Mouse (Mus musculus) forebrain, embryonic 15.5 days (tissue): ENCODE results near the gene Ros1. TPM values are rescaled to one million over a fixed set of nuclear protein-coding genes. Genes with fewer than 3 reads are reported as not detected.

ENCODE experiments used
- ATAC-seq: fragments of 200-750 bp; cut with Nextera tagmentation; replicated peaks from 2 replicates; pipeline ENCODE4 v1.8.0; 2017; ENCODE audit warnings: mild to moderate bottlenecking, moderate TSS enrichment, moderate library complexity
- H3K27ac ChIP-seq: fragments of 300-500 bp; sonication (generic); replicated peaks from 2 replicates; pipeline ENCODE4 v1.5.1; 2015; ENCODE audit warnings: mild to moderate bottlenecking, inconsistent platforms
- H3K27me3 ChIP-seq: fragments of 300-500 bp; sonication (generic); 2 replicates; pipeline ENCODE4 v1.6.1; 2015; ENCODE audit warnings: inconsistent platforms
- H3K36me3 ChIP-seq: fragments of 300-500 bp; sonication (generic); 2 replicates; pipeline ENCODE4 v1.6.1; 2015; ENCODE audit warnings: mild to moderate bottlenecking, inconsistent platforms
- H3K4me1 ChIP-seq: fragments of 300-500 bp; sonication (generic); 2 replicates; pipeline ENCODE4 v1.6.1; 2015; ENCODE audit warnings: inconsistent platforms
- H3K4me2 ChIP-seq: fragments of 300-500 bp; sonication (generic); replicated peaks from 2 replicates; pipeline ENCODE4 v1.6.1; 2015; ENCODE audit warnings: mild to moderate bottlenecking, inconsistent platforms
- H3K4me3 ChIP-seq: fragments of 300-500 bp; sonication (generic); 2 replicates; pipeline ENCODE4 v1.5.1; 2015; ENCODE audit warnings: mild to moderate bottlenecking, inconsistent platforms
- H3K9ac ChIP-seq: fragments of 300-500 bp; sonication (generic); replicated peaks from 2 replicates; pipeline ENCODE4 v1.6.1; 2015; ENCODE audit warnings: mild to moderate bottlenecking, inconsistent platforms
- H3K9me3 ChIP-seq: fragments of 300-500 bp; sonication (generic); 2 replicates; pipeline ENCODE4 v1.6.1; 2016; ENCODE audit warnings: inconsistent platforms
- WGBS: fragments of 180-500 bp; shearing (Covaris S2); methylation state at CpG from one replicate; pipeline ENCODE4 v1.1.7; 2015; ENCODE audit warnings: mixed read lengths; 5-methylcytosine and 5-hydroxymethylcytosine counted together
- polyA plus RNA-seq: library from polyadenylated mRNA; unstranded; fragments of >200 nt; fragmentation: Nextera tagmentation; extraction: Ambion mirVana; gene quantifications from 2 replicates; pipeline ENCODE4 v1.2.1, GENCODE M21; 2015

Gene Ros1
- polyA plus RNA-seq, 1 experiment from 2014 or later: not detected

DNA sequence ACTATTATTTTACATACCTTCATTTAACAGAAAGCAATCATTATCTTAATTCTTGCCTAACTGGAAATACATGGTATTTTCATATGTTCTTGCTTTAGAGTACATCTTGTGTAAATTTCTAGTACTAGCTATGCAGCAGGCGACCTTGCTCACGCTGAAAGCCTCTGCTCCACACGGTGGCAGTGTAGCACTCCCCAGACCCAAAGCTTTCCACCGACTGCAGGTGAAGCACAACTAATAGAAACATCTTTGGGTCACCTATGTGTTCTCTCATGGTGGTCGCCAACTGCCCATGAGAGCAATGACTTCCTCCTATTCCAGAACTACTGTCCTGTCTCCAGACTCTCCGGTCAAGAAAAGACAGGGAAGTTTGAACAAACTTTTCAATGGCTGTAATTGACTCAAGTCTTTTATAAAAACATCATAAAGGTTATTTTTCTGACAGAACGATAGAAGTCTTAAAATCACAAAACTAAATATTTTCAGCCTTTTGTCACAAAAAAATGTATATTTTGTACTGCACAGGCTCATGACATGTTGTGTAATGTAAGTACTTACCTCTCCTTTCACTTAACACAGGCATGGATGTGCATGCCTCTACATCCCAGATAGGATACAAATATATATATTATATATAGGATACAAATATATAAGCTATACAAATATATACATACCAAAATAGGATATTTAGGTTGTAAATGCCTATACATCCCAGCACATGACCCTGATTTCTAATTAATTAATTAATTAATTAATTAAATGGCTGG is 21.9 kb upstream of the Ros1 start:
- no peaks in the 10 kb centered on the region for H3K4me1 ChIP-seq
- H3K9me3 ChIP-seq: no peaks in the 10 kb centered on the region
- peak; percentile 81 for ATAC-seq
- no peak overlapping the region for H3K27ac ChIP-seq
- 26% methylated on average over 7 of the region's 7 CpGs for WGBS
- no peak overlapping the region for H3K4me3 ChIP-seq
- H3K4me2 ChIP-seq: no peak overlapping the region
- H3K9ac ChIP-seq: no peak overlapping the region
- no peaks in the 10 kb centered on the region for H3K36me3 ChIP-seq
- H3K27me3 ChIP-seq: no peaks in the 10 kb centered on the region

DNA sequence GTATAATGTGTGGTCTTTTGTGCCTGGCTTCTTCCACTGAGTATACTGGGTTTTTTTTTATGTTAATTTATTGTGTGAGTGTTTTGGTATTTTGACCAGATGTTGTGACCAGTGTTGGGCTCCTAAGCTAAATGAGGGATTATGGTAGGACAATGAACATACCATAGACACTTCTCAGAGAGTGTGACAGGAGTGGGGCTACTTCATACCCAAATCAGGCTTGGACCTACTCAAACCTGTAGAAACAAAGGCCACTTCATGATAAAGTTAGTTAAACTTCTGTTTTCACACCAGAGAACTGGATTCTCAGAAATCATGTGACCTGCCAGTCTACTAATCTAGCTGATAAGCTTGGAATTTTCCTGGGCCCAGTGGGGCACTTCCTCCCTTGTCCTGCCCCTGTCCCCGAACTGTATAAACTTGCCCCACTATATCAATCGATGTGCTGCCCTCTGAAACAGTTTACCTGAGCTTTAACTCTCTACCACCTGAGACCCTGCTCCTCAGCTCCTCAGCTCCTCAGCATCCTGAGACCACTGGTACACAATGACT is 20.3 kb upstream of the Ros1 start:
- WGBS: 66% methylated on average over 2 of the region's 2 CpGs

DNA sequence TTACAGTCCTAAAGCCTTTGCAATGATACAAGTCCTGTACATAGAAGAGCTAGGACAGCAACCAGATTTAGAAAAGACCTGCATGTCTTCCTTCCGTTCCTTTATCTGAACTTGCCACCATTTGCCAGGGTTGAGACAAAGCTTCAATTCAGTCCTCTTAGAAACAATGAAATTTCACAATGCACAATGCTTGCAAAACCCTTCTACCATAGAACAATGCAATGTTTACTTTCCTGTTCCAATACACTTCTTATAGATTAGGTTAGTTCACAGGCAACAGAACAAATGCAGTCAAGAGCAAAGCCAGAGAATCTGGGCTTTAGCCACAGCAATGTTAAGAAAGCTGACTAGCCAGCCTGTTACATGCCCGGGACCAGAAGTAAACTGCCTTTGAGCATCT is 9.0 kb upstream of the Ros1 start:
- no peak for ATAC-seq
- Histone ChIP-seq H3K4me2 (no peak overlapping the region), H3K27me3 (no peaks in the 10 kb centered on the region), H3K4me1 (no peaks in the 10 kb centered on the region), H3K4me3 (no peak overlapping the region), H3K36me3 (no peaks in the 10 kb centered on the region), H3K9ac (no peak overlapping the region), H3K27ac (no peak overlapping the region), H3K9me3 (no peaks in the 10 kb centered on the region)
- 76% methylated on average over 2 of the region's 2 CpGs for WGBS

More for the DNA sequence above, 20.3 kb upstream of the Ros1 start:
- Histone ChIP-seq H3K36me3 (no peaks in the 10 kb centered on the region), H3K9ac (no peak overlapping the region), H3K4me1 (no peaks in the 10 kb centered on the region), H3K27ac (no peak overlapping the region), H3K4me2 (no peak overlapping the region), H3K9me3 (no peaks in the 10 kb centered on the region), H3K27me3 (no peaks in the 10 kb centered on the region), H3K4me3 (no peak overlapping the region)
- no peak for ATAC-seq

DNA sequence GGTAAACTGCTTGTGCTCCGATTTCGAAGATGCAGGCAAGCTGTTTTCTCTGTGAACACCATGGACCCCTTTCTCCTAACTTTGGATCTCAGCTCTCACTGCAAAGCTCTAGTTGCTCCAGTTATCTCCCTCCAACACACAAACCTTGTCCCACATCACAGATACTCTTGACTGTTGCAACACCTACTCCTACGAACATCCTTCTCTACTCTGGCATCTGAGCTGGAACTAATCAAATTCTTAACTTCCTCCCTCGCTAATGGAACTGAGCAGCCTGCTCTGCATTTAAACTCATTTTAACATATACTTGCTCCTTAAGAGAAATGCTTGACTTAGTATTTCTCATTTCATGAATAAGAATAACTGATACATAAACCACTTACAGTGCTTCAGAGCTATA is 9.1 kb downstream of the Ros1 start:
- H3K27me3 ChIP-seq: no peaks in the 10 kb centered on the region
- H3K4me1 ChIP-seq: no peaks in the 10 kb centered on the region
- H3K27ac ChIP-seq: no peak overlapping the region
- WGBS: 92% methylated on average over 4 of the region's 4 CpGs
- no peak overlapping the region for H3K4me3 ChIP-seq
- H3K4me2 ChIP-seq: no peak overlapping the region
- no peaks in the 10 kb centered on the region for H3K9me3 ChIP-seq
- no peak overlapping the region for H3K9ac ChIP-seq
- no peaks in the 10 kb centered on the region for H3K36me3 ChIP-seq
- no peak for ATAC-seq

DNA sequence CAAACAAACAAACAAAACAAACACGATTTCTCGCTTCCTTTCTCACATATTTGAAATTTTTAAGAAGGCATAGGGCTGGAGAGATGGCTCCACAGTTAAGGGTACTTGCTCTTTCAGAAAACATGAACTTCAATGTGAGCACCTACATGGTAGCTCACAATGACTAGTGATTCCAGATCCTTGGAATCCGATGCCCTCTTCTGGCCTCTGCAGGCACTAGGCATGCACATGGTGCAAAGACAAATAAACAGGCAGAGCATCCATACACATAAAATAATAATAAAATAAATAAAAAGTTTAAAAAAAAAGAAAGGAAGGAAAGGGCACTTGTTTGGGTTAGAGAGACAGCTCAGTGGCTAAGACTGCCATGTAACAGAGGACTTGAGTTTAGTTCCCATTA is 12.2 kb downstream of the Ros1 start:
- 90% methylated on average over 3 of the region's 3 CpGs for WGBS
- ATAC-seq: no peak

DNA sequence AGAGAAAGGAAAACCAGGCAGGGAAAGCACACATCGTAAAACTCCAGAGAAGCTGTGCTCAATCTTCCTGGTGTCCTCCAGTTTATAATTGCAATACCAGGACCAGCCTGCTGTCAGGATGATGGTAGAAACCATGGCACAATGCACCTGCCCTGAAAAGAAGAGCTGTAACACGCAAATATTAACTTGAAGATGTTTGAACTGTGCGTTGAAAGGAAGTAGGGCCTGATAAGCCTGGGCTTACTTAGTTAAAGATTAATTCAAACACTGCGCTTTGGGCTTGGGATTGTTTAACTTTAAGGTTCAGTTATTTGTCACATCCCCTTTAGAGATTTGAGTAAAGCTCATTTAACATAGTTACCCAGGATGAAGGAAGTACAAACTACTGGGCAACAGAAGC is 20.7 kb downstream of the Ros1 start:
- no peak overlapping the region for H3K27ac ChIP-seq
- no peak overlapping the region for H3K4me2 ChIP-seq
- H3K9me3 ChIP-seq: no peaks in the 10 kb centered on the region
- no peaks in the 10 kb centered on the region for H3K36me3 ChIP-seq
- WGBS: 89% methylated on average over 4 of the region's 4 CpGs
- no peak overlapping the region for H3K9ac ChIP-seq
- H3K27me3 ChIP-seq: no peaks in the 10 kb centered on the region
- H3K4me1 ChIP-seq: no peaks in the 10 kb centered on the region
- ATAC-seq: no peak
- no peak overlapping the region for H3K4me3 ChIP-seq

More for the DNA sequence above, 12.2 kb downstream of the Ros1 start:
- Histone ChIP-seq H3K4me2 (no peak overlapping the region), H3K27ac (no peak overlapping the region), H3K36me3 (no peaks in the 10 kb centered on the region), H3K27me3 (no peaks in the 10 kb centered on the region), H3K9ac (no peak overlapping the region), H3K4me1 (no peaks in the 10 kb centered on the region), H3K4me3 (no peak overlapping the region), H3K9me3 (no peaks in the 10 kb centered on the region)

DNA sequence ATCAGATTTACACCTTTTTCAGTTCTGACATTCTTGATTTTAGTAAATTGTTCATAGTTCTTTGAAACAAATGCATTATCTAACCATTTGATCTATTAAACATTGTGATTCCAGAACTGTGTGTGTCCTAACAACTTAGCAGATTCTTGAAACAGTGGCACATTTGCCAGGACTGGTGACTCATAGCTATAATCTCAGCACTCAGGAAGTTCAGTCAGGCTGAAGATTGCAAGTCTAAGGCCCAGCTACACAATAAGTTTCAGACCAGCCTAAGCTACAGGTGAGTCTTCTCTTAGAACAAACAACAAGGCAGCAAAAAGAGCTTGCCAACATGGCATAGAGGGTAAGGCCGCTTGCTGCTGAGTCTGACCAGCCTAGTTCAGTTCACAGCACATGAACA is 24.6 kb downstream of the Ros1 start:
- ATAC-seq: no peak
- H3K4me2 ChIP-seq: no peak overlapping the region
- H3K9ac ChIP-seq: no peak overlapping the region
- H3K27ac ChIP-seq: no peak overlapping the region
- H3K4me3 ChIP-seq: no peak overlapping the region
- H3K9me3 ChIP-seq: no peaks in the 10 kb centered on the region
- no peaks in the 10 kb centered on the region for H3K4me1 ChIP-seq
- H3K36me3 ChIP-seq: no peaks in the 10 kb centered on the region
- 97% methylated on average over 1 of the region's 1 CpGs for WGBS
- no peaks in the 10 kb centered on the region for H3K27me3 ChIP-seq

DNA sequence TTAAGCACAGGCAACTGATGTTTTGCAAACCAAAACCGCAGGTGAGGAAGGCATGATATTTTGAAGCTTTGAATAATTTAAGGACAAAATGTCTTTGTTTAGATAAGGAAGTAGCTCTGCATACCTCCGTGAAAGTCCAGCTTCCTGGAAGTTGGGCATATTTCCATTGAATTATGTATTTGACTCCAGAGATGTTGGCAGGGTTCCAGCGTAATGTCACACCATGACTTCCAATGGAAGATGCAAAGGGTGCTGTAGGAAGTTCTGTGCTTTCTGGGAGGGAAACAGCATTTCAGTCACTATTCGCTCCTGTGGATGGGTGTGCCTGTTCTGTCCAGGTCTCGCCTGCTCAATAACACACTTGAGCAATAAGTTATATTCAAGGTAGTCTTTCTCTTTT is 25.2 kb downstream of the Ros1 start:
- Histone ChIP-seq H3K9ac (no peak overlapping the region), H3K27me3 (no peaks in the 10 kb centered on the region), H3K4me1 (no peaks in the 10 kb centered on the region), H3K27ac (no peak overlapping the region), H3K9me3 (no peaks in the 10 kb centered on the region), H3K36me3 (no peaks in the 10 kb centered on the region), H3K4me2 (no peak overlapping the region), H3K4me3 (no peak overlapping the region)
- ATAC-seq: no peak
- WGBS: 87% methylated on average over 5 of the region's 5 CpGs

DNA sequence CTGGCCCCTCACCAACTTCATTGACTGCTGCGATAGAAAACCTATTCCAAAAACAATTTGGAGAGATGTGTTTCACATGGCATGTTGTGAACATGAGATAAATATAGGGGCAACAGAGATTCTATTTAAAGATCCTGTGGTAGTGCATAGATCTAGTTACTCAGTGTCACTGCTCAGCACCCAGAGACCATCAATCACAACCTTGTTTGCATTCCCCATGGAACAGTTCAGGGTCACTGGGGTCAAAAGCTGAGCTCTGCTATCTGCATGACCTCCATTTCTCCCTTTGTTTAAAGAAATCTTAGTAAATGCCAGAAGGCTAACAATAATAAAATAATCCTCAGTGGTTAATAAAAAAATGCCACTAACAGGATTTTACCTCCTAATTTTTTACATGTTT is 29.7 kb downstream of the Ros1 start:
- H3K9me3 ChIP-seq: no peaks in the 10 kb centered on the region
- 95% methylated on average over 1 of the region's 1 CpGs for WGBS
- H3K9ac ChIP-seq: no peak overlapping the region

DNA sequence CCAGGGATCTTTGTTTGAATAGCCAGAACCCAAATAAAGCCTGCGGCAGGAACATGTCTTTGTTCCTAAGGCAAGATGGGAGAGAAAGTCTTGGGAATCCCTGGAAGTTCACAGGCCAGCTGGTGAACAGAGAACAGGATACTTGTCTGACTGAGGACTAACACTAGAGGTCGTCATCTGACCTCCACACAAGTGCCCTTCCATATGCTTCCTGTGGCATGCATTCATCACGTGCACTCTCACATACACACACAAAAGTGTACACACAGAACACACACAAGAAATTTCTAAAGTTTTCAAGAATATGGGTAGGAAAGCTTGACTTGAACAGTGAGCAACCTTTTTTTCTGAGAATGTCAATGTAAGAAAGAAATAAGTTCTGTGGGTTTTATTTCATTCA is 34.4 kb downstream of the Ros1 start:
- no peak overlapping the region for H3K27ac ChIP-seq
- WGBS: 68% methylated on average over 3 of the region's 3 CpGs
- no peak for ATAC-seq

More for the DNA sequence above, 29.7 kb downstream of the Ros1 start:
- no peak overlapping the region for H3K4me2 ChIP-seq
- H3K4me3 ChIP-seq: no peak overlapping the region
- no peak for ATAC-seq
- no peaks in the 10 kb centered on the region for H3K36me3 ChIP-seq
- no peaks in the 10 kb centered on the region for H3K27me3 ChIP-seq
- no peak overlapping the region for H3K27ac ChIP-seq
- no peaks in the 10 kb centered on the region for H3K4me1 ChIP-seq

DNA sequence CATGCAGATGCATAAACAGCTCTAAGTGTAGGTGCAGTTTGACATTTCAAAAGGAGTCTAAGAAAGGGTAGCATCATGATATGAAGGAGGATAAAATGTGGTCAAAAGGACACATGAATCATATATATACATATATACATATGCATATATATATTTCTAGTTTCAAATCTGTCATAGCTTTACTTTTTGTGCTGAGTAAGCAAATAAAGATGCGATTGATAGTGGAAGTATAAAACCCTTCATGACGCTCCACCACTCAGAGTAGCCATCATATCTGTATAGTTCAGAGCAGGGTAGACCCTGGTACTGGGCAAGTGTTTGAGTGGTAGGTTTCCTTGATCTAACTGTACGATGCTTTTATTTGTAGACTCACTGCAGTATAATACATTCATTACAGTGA is 35.3 kb downstream of the Ros1 start:
- no peak for ATAC-seq
- no peaks in the 10 kb centered on the region for H3K36me3 ChIP-seq

More for the DNA sequence above, 34.4 kb downstream of the Ros1 start:
- Histone ChIP-seq H3K4me2 (no peak overlapping the region), H3K4me3 (no peak overlapping the region), H3K27me3 (no peaks in the 10 kb centered on the region), H3K9ac (no peak overlapping the region), H3K4me1 (no peaks in the 10 kb centered on the region), H3K9me3 (no peaks in the 10 kb centered on the region), H3K36me3 (no peaks in the 10 kb centered on the region)

DNA sequence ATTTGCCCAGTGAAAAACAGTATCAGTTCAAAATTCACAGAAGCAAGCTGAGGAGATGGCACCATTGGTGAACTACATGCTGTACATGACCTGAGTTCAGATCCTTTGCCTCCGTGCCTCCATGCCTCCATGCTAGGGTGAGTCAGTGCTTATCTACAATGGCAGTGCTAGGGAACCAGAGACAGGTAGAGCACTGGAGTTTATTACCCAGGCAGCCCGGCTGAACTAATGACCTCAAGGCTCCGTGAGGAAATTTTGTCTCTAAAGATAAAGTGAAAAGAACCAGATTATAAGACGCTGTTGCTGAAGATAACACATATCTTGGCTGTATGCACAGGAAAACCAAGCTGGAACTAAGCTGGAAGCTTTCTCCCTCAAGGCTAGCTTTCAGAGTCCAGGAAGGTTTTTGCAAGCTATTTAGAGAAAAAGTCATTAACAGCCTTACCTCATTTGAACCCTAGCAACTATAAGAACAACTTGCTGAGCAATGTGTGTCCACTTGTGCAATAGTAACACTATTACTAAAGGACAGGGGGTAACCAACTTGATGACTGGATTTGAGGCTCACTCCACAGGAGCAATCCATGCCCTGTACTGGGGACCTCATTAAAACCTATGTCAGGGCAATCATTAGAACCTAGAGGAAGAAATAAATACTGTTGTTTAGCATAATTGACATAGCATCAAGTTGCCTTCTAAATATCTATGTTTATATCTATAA is 61.5 kb downstream of the Ros1 start:
- H3K27me3 ChIP-seq: no peaks in the 10 kb centered on the region
- H3K9me3 ChIP-seq: no peaks in the 10 kb centered on the region
- H3K4me3 ChIP-seq: no peak overlapping the region
- H3K4me1 ChIP-seq: no peaks in the 10 kb centered on the region
- H3K36me3 ChIP-seq: no peaks in the 10 kb centered on the region
- no peak overlapping the region for H3K4me2 ChIP-seq
- no peak overlapping the region for H3K9ac ChIP-seq
- WGBS: 92% methylated on average over 4 of the region's 4 CpGs
- H3K27ac ChIP-seq: no peak overlapping the region
- ATAC-seq: no peak

More for the DNA sequence above, 35.3 kb downstream of the Ros1 start:
- no peaks in the 10 kb centered on the region for H3K4me1 ChIP-seq
- no peak overlapping the region for H3K4me2 ChIP-seq
- no peak overlapping the region for H3K27ac ChIP-seq
- H3K9ac ChIP-seq: no peak overlapping the region
- no peak overlapping the region for H3K4me3 ChIP-seq
- no peaks in the 10 kb centered on the region for H3K27me3 ChIP-seq
- WGBS: 97% methylated on average over 3 of the region's 3 CpGs
- H3K9me3 ChIP-seq: no peaks in the 10 kb centered on the region
